Comparison of ENCODE assay signal across 19 mouse cellular contexts in genomic region chr16:85762052-85762665, GRCm38 (mm10). TPM values are rescaled to one million over a fixed set of nuclear protein-coding genes. Genes with fewer than 3 reads are reported as not detected.
"Had no signal": no experiment of that assay in that cellular context is flagged by ENCODE, and none has a peak within 500 bp of the region (broad histone marks: within the 10 kb centered on the region; RNA-seq: fewer than 3 reads in every experiment).

No protein-coding gene starts in this region.

- H3K27me3 ChIP-seq: limb, embryonic 13.5 days; midbrain, embryonic 15.5 days; neural tube, embryonic 13.5 days; stomach, embryonic 15.5 days had no signal

- H3K4me2 ChIP-seq: limb, embryonic 13.5 days; midbrain, embryonic 15.5 days; neural tube, embryonic 13.5 days; stomach, embryonic 15.5 days had no signal

- H3K27ac ChIP-seq: kidney, postnatal 0 days; layer of hippocampus, adult 2 months; left cerebral cortex, adult 2 months; limb, embryonic 13.5 days; liver, embryonic 14.5 days; midbrain, embryonic 10.5 days; midbrain, embryonic 15.5 days; neural tube, embryonic 13.5 days; stomach, embryonic 15.5 days had no signal

- H3K36me3 ChIP-seq: limb, embryonic 13.5 days; midbrain, embryonic 10.5 days; midbrain, embryonic 15.5 days; neural tube, embryonic 13.5 days; stomach, embryonic 15.5 days had no signal

- H3K9me3 ChIP-seq: limb, embryonic 13.5 days; midbrain, embryonic 10.5 days; midbrain, embryonic 15.5 days; neural tube, embryonic 13.5 days; stomach, embryonic 15.5 days had no signal

- H3K9ac ChIP-seq: limb, embryonic 13.5 days; liver, embryonic 14.5 days; midbrain, embryonic 15.5 days; neural tube, embryonic 13.5 days; stomach, embryonic 15.5 days had no signal

- H3K4me3 ChIP-seq: layer of hippocampus, adult 2 months; left cerebral cortex, adult 2 months; limb, embryonic 13.5 days; midbrain, embryonic 10.5 days; midbrain, embryonic 15.5 days; neural tube, embryonic 13.5 days; stomach, embryonic 15.5 days had no signal

- ATAC-seq: lung, postnatal 0 days; midbrain, embryonic 15.5 days had no signal

- DNase-seq: kidney, adult 11 months; kidney, adult 9 months; kidney, postnatal 4 days; lung, adult 18-20 months; lung, postnatal 36 days; retina, postnatal 1 day; thymus, adult 2 months; thymus, postnatal 25 days had no signal

- H3K4me1 ChIP-seq: midbrain, embryonic 10.5 days; midbrain, embryonic 15.5 days; neural tube, embryonic 13.5 days; stomach, embryonic 15.5 days had no signal

RNA-seq across cellular contexts. Expression of gene Adamts1, which starts 40.8 kb away (rescaled TPM):
- total RNA-seq: megakaryocyte, adult 5-6 weeks had no signal
